Mouse (Mus musculus) neural tube, embryonic 15.5 days (tissue): Measurements from ENCODE around the gene Fyttd1. TPM values are rescaled to one million over a fixed set of nuclear protein-coding genes. Genes with fewer than 3 reads are reported as not detected.
"Not testable (repeated sequence)": the region's sequence is repeated elsewhere in the genome, so short reads cannot be mapped to it uniquely, and the experiment has no call there.

ENCODE experiments used
- ATAC-seq: fragments of 200-750 bp; cut with Nextera tagmentation; 2 replicates; pipeline ENCODE4 v1.8.0; 2017; ENCODE audit warnings: mild to moderate bottlenecking, moderate TSS enrichment, moderate library complexity; ENCODE audit not compliant: low FRiP score
- H3K27ac ChIP-seq: fragments of 300-500 bp; sonication (generic); replicated peaks from 2 replicates; pipeline ENCODE4 v1.5.1; 2015; ENCODE audit warnings: mild to moderate bottlenecking, inconsistent platforms
- H3K27me3 ChIP-seq: fragments of 300-500 bp; sonication (generic); replicated peaks from 2 replicates; pipeline ENCODE4 v1.6.1; 2015; ENCODE audit warnings: inconsistent platforms
- H3K36me3 ChIP-seq: fragments of 300-500 bp; sonication (generic); 2 replicates; pipeline ENCODE4 v1.6.1; 2015; ENCODE audit warnings: inconsistent platforms
- H3K4me1 ChIP-seq: fragments of 300-500 bp; sonication (generic); 2 replicates; pipeline ENCODE4 v1.6.1; 2015; ENCODE audit warnings: inconsistent platforms
- H3K4me2 ChIP-seq: fragments of 300-500 bp; sonication (generic); 2 replicates; pipeline ENCODE4 v1.6.1; 2015; ENCODE audit warnings: inconsistent platforms, mild to moderate bottlenecking, moderate library complexity
- H3K4me3 ChIP-seq: fragments of 300-500 bp; sonication (generic); replicated peaks from 2 replicates; pipeline ENCODE4 v1.5.1; 2015; ENCODE audit warnings: mild to moderate bottlenecking, inconsistent platforms
- H3K9ac ChIP-seq: fragments of 300-500 bp; sonication (generic); replicated peaks from 2 replicates; pipeline ENCODE4 v1.6.1; 2015; ENCODE audit warnings: mild to moderate bottlenecking, inconsistent platforms
- H3K9me3 ChIP-seq: fragments of 300-500 bp; sonication (generic); replicated peaks from 2 replicates; pipeline ENCODE4 v1.6.1; 2016; ENCODE audit warnings: inconsistent platforms
- WGBS: fragments of 180-500 bp; shearing (Covaris S2); methylation state at CpG from one replicate; pipeline ENCODE4 v1.1.7; 2015; ENCODE audit warnings: mixed read lengths; 5-methylcytosine and 5-hydroxymethylcytosine counted together
- polyA plus RNA-seq: library from polyadenylated mRNA; unstranded; fragments of >200 nt; fragmentation: Nextera tagmentation; extraction: Ambion mirVana; gene quantifications from 2 replicates; pipeline ENCODE4 v1.2.1, GENCODE M21; 2015

Fyttd1 gene
- polyA plus RNA-seq, 1 experiment from 2014 or later, result 102 TPM

DNA sequence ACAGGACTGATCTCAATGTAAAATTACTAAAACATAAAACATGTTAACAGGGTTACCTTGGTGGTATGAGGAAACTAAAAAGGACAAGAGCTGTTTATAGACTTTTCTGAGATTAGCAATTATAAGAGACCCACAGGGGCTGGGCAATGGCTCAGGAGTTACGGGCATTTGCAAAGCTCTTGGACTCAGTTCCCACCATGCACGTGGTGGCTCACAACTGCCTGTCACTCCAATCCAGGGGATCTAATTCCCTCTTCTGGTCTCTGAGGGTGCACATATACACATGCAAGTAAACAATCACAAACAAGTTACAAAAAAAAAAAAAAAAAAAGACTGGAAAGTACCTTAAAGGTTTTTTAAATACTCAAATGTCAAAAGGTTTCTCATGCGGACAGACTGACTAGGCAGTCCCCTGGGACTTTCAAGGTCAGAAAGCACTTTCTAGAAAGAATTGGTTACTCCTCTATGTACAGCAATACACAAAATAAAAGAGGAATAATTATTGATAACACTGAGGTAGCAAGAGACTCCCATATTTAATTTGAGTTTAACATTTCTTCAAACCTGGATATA, 15.4 kb upstream of the Fyttd1 start:
- Histone ChIP-seq H3K27me3 (no peaks in the 10 kb centered on the region), H3K36me3 (peaks cover 7% of the 10 kb centered on the region), H3K9me3 (no peaks in the 10 kb centered on the region), H3K9ac (no peak overlapping the region), H3K4me2 (no peak overlapping the region), H3K4me1 (peaks cover 7% of the 10 kb centered on the region), H3K27ac (no peak overlapping the region), H3K4me3 (no peak overlapping the region)
- 95% methylated on average over 3 of the region's 3 CpGs for WGBS
- ATAC-seq, result no peak

DNA sequence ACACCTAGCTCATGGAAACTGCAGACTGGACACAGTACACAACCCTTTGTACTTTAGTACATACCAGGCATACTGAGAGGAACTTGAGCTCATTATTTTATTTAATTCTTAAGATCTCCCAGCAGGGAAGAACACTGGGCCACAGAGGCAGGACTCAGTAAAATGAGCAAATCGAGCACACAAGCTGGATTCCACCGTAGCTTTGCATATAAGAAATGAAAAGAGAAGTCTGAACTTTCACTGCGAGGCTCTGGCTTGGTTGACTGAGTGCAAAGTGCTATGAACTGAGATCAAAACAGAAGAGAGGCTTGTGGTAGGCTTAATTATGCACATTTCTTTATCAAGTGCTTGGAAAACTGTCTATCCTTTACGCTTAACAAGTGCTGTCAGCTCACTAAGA, 11.9 kb upstream of the Fyttd1 start:
- no peak overlapping the region for H3K4me3 ChIP-seq
- no peak for ATAC-seq
- no peaks in the 10 kb centered on the region for H3K27me3 ChIP-seq
- peaks cover 7% of the 10 kb centered on the region for H3K36me3 ChIP-seq
- no peak overlapping the region for H3K9ac ChIP-seq
- WGBS, result 91% methylated on average over 4 of the region's 4 CpGs
- H3K4me1 ChIP-seq, result peaks cover 20% of the 10 kb centered on the region
- H3K4me2 ChIP-seq, result no peak overlapping the region
- H3K9me3 ChIP-seq, result no peaks in the 10 kb centered on the region
- H3K27ac ChIP-seq, result no peak overlapping the region

DNA sequence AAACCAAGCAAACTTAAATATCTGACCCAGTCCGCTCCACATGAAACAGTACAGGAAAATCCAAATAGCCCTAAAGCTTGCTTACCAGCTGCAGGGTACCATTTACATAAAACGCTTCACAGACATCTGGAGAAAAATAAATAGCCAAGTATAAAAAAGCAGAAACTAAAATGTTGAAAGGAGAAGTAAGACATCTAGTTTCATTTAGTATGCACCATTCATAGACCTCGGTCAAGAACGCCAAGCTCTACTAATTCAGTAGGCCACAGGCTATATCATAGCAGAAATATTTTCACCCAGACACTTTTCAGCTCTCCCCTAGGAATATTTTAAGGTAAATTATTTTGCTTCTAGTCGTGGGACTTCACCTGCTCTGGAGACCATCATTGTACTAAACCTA, 10.6 kb upstream of the Fyttd1 start:
- H3K9ac ChIP-seq, result no peak overlapping the region

DNA sequence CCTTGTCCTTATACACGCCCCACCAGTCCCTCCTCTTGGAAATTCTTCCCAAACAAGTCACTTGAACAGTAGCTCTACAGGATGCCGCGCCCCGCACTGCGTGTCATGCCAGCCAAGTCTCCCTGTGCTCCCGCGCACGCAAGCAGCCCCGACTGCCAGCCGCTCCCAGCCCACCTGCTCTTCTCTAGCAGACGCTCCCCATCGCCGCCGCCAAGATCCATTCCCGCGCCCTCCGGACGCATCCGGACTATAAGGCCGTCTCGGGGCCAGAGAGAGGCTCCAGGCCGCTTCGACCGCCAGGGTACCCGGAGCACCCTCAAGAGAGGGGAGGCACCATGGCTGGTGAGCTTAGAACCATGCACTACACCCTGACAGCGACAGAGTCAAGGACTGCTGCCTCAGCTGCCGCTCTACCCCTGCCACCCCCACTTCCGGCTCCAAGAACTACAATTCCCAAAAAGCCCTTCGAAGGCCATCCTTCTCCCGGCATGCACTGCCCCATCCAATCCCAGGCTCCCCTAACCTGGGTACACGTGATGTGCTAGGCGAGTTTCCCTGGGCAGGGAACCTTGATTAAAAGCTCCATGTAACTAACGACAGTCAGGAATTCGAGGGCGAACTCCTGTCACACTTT, 9.3 kb upstream of the Fyttd1 start:
- peak overlapping the region; percentile 72 for H3K9ac ChIP-seq
- H3K27ac ChIP-seq, result peak overlapping the region; percentile 90
- ATAC-seq, result peak; percentile 99
- peaks cover 20% of the 10 kb centered on the region for H3K4me1 ChIP-seq
- H3K9me3 ChIP-seq, result no peaks in the 10 kb centered on the region
- WGBS, result under 1% methylated on average over 35 of the region's 35 CpGs
- H3K36me3 ChIP-seq, result peaks cover 3% of the 10 kb centered on the region; the same call in 1 of the 2 replicates
- H3K4me3 ChIP-seq, result peak overlapping the region; percentile 79
- H3K27me3 ChIP-seq, result no peaks in the 10 kb centered on the region
- H3K4me2 ChIP-seq, result peak overlapping the region; percentile 81

More for the DNA sequence above, 10.6 kb upstream of the Fyttd1 start:
- 83% methylated on average over 5 of the region's 5 CpGs for WGBS
- no peak for ATAC-seq
- no peaks in the 10 kb centered on the region for H3K9me3 ChIP-seq
- H3K4me1 ChIP-seq, result peaks cover 20% of the 10 kb centered on the region
- no peak overlapping the region for H3K27ac ChIP-seq
- H3K27me3 ChIP-seq, result no peaks in the 10 kb centered on the region
- H3K4me2 ChIP-seq, result peak overlapping the region; percentile 81
- H3K36me3 ChIP-seq, result peaks cover 3% of the 10 kb centered on the region; the same call in 1 of the 2 replicates
- H3K4me3 ChIP-seq, result peak overlapping the region; percentile 79; the same call in 1 of the 2 replicates

DNA sequence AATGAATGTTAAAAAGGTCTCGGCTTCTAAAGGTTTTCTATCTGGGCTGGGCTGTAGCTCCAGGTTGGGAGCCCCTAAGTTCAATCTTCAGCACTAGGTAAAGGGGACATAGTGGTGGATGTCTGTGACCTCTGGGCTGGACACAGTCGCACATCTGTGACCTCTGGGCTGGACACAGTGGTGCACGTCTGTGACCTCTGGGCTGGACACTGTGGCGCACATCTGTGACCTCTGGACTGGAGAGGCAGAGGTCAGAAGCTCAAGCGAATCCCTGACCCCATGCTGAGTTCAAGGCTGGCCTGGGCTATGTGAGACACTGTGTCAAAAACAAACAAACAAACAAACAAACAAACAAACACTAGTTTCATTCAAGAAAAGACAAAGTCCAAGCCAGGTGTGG, 7.1 kb upstream of the Fyttd1 start:
- Histone ChIP-seq H3K9me3 (no peaks in the 10 kb centered on the region), H3K4me3 (no peak overlapping the region)
- 67% methylated on average over 5 of the region's 5 CpGs for WGBS

DNA sequence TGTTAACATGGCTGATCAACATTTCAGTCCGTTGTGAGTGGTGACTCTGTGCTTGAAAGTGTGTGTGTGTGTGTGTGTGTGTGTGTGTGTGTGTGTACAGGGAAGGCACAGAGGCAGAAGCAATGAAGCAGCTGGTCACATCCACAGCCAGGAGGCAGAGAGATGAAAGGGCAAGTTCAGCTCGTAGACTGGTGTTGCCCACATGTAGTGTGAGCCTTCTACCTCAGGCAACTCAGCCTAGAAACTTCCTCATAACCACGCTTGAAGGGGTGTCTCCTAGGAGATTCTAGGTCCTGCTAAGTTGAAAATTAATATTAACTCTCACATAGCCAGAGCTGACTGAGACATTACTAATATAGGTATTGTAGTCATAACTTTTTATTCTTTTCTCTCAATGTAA, 3.9 kb upstream of the Fyttd1 start:
- Histone ChIP-seq H3K27me3 (no peaks in the 10 kb centered on the region), H3K4me2 (no peak overlapping the region), H3K9me3 (no peaks in the 10 kb centered on the region), H3K36me3 (no peaks in the 10 kb centered on the region), H3K27ac (no peak overlapping the region), H3K9ac (no peak overlapping the region), H3K4me1 (peaks cover 16% of the 10 kb centered on the region), H3K4me3 (no peak overlapping the region)
- ATAC-seq, result no peak
- WGBS, result 68% methylated on average over 3 of the region's 3 CpGs

More for the DNA sequence above, 7.1 kb upstream of the Fyttd1 start:
- no peak for ATAC-seq
- H3K27me3 ChIP-seq, result no peaks in the 10 kb centered on the region
- H3K4me1 ChIP-seq, result peaks cover 20% of the 10 kb centered on the region
- H3K27ac ChIP-seq, result no peak overlapping the region
- H3K9ac ChIP-seq, result no peak overlapping the region
- no peak overlapping the region for H3K4me2 ChIP-seq
- no peaks in the 10 kb centered on the region for H3K36me3 ChIP-seq

DNA sequence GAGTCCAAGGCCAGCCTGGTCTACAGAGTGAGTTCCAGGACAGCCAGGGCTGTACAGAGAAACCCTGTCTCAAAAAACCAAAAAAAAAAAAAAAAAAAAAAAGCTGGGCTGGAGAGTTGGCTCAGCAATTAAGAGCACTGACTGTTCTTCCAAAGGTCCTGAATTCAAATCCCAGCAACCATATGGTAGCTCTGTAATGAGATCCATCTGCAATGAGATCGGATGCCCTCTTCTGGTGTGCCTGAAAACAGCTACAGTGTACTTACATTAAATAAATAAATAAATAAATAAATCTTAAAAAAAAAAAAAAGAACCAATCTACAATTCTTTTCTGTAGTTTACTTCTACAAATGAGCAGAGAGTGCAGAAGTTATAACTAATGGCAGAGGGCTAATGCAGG, 2.0 kb upstream of the Fyttd1 start:
- not testable (repeated sequence) for H3K4me2 ChIP-seq, H3K27me3 ChIP-seq, H3K27ac ChIP-seq, H3K36me3 ChIP-seq, H3K9me3 ChIP-seq, H3K4me3 ChIP-seq, H3K9ac ChIP-seq, ATAC-seq
- peaks cover 24% of the 10 kb centered on the region for H3K4me1 ChIP-seq
- 72% methylated on average over 1 of the region's 1 CpGs for WGBS

DNA sequence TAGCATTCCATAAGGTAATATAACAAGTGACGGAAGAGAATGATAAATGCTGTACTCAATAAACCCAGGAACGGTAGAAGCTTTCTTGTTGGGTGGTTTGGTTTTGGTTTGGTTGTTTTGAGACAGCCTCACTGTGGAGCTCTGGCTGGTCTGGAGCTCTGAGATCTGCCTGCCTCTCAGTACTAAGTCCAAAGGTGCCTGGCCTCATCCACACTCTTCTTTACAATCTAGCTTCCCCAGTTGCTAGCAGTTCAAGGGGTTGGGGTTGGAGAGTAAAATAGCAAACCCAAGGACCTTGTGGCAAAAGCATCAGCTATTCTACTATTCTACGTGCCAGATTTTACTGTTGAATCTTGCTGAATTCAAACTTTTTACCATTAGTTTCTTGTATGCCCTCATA, 1.5 kb upstream of the Fyttd1 start:
- peaks cover 29% of the 10 kb centered on the region for H3K4me1 ChIP-seq
- H3K27ac ChIP-seq, result no peak overlapping the region
- no peaks in the 10 kb centered on the region for H3K36me3 ChIP-seq
- 93% methylated on average over 3 of the region's 3 CpGs for WGBS
- H3K4me3 ChIP-seq, result no peak overlapping the region
- H3K27me3 ChIP-seq, result no peaks in the 10 kb centered on the region
- H3K9me3 ChIP-seq, result no peaks in the 10 kb centered on the region
- no peak overlapping the region for H3K9ac ChIP-seq
- H3K4me2 ChIP-seq, result no peak overlapping the region
- ATAC-seq, result no peak

DNA sequence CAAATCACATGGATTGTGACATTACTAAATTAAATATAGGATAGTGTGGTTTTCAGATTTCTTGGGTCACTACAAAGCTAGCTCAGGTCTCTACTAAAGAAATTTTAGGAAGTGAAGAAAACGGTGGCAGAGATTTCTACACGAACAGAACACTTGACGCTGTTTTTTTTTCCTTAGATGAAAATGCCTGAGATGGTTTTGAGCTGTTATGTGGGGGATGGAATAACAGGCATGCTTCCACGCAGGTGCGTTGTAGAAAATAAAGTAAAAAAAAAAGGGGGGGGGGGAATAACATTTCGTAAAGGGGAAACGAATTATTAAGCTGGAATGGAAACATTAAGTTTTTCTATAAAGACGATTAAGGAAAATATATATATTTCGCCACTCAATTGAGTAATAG, 469 bp upstream of the Fyttd1 start:
- Histone ChIP-seq H3K4me2 (peak overlapping the region; percentile 80), H3K27ac (no peak overlapping the region), H3K9ac (no peak overlapping the region; the same call in 1 of the 2 replicates), H3K27me3 (no peaks in the 10 kb centered on the region), H3K4me3 (peak overlapping the region; percentile 90), H3K36me3 (no peaks in the 10 kb centered on the region), H3K4me1 (peaks cover 32% of the 10 kb centered on the region), H3K9me3 (no peaks in the 10 kb centered on the region)
- no peak for ATAC-seq
- WGBS, result 33% methylated on average over 9 of the region's 9 CpGs

DNA sequence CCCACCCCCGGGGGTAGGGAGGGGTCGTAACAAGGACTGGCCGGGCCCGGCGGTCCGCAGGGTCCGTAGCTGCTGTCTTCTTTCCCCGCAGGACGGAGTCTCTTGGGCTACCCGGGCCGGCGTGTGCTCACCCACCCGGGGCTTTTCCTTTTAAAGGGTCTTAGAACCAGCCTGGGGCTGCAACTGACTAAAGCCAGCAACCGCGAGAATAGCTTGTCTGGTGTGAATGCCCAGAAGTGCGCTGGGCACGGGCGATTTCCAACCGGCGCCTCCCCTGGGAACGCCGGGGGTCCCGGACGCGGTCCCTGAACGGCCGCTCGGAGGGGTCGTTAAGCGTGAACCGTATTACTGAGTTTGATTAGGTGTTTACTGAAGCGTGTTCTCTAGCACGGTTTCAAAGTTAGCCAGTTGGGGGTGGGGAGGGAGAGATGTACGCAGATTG, 878 bp downstream of the Fyttd1 start:
- H3K36me3 ChIP-seq, result no peaks in the 10 kb centered on the region
- peak; percentile 75 for ATAC-seq

DNA sequence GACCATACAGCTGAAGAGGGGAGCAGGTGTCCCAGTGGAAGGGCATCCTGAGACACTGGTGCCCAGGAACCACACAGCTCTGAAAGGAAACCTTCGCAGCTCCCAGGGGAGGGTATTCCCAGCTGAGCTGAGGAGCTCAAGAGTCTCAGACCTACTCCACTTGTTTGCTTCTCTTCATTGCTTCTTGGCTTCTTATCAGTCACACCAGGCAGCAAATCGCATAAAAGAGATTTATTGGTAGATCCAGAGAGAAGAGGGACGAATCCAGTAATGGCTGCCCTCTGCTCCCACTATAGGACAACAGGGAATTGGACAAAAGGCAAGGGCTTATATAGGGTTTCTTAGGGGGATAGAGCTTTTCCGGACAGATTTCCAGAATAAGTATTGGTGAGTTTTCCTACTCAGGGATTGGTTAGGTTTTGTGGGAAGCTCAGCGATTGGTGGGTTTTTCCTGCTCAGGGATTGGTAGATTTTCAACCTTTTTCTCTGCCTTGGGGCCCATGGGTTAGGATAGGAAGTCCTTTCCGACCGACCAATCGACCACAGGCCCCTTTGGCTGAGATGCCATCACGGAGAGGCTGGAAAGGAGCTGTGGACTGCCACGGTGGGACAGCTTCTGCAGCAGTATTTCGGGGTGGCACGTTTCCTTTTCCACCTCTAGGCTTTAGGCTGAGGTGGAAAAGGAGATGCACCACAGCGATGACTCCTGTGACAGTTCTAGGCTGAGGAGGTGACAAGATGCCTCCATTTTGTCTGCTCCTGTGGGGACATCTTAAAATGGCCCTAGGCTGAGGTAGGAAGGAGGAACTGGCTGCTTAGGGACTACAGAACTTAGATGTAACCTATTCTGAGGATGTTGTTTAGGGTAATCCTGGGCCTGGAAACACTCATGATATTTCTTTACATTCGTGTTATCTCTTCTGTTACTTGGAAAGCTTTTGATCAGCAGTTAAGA, 1.9 kb downstream of the Fyttd1 start:
- ATAC-seq, result no peak
- H3K9me3 ChIP-seq, result no peaks in the 10 kb centered on the region
- peak overlapping the region; percentile 80 for H3K9ac ChIP-seq
- H3K27ac ChIP-seq, result no peak overlapping the region
- H3K4me3 ChIP-seq, result peak overlapping the region; percentile 90
- H3K4me2 ChIP-seq, result peak overlapping the region; percentile 80
- H3K36me3 ChIP-seq, result no peaks in the 10 kb centered on the region
- 78% methylated on average over 14 of the region's 14 CpGs for WGBS
- H3K27me3 ChIP-seq, result no peaks in the 10 kb centered on the region
- H3K4me1 ChIP-seq, result peaks cover 40% of the 10 kb centered on the region

More for the DNA sequence above, 878 bp downstream of the Fyttd1 start:
- Histone ChIP-seq H3K9me3 (no peaks in the 10 kb centered on the region), H3K27me3 (no peaks in the 10 kb centered on the region), H3K4me2 (peak overlapping the region; percentile 80), H3K4me3 (peak overlapping the region; percentile 90), H3K4me1 (peaks cover 40% of the 10 kb centered on the region), H3K9ac (peak overlapping the region; percentile 80), H3K27ac (peak overlapping the region; percentile 92)
- under 1% methylated on average over 34 of the region's 34 CpGs for WGBS
